Mouse (Mus musculus) hindbrain, embryonic 15.5 days (tissue): Measurements from ENCODE around the gene Gm10320. TPM values are rescaled to one million over a fixed set of nuclear protein-coding genes. Genes with fewer than 3 reads are reported as not detected.

Source experiments
- ATAC-seq: fragments of 200-750 bp; cut with Nextera tagmentation; 2 replicates; pipeline ENCODE4 v1.8.0; 2017; ENCODE audit warnings: low read depth, moderate number of reproducible peaks, moderate TSS enrichment; ENCODE audit not compliant: low FRiP score
- H3K27ac ChIP-seq: fragments of 300-500 bp; sonication (generic); replicated peaks from 2 replicates; pipeline ENCODE4 v1.5.1; 2015; ENCODE audit warnings: mild to moderate bottlenecking, inconsistent platforms
- H3K27me3 ChIP-seq: fragments of 300-500 bp; sonication (generic); 2 replicates; pipeline ENCODE4 v1.6.1; 2015; ENCODE audit warnings: control low read depth, inconsistent platforms
- H3K36me3 ChIP-seq: fragments of 300-500 bp; sonication (generic); 2 replicates; pipeline ENCODE4 v1.6.1; 2015; ENCODE audit warnings: control low read depth, inconsistent platforms
- H3K4me1 ChIP-seq: fragments of 300-500 bp; sonication (generic); replicated peaks from 2 replicates; pipeline ENCODE4 v1.6.1; 2015; ENCODE audit warnings: control low read depth, inconsistent platforms
- H3K4me2 ChIP-seq: fragments of 300-500 bp; sonication (generic); 2 replicates; pipeline ENCODE4 v1.6.1; 2015; ENCODE audit warnings: moderate library complexity, mild to moderate bottlenecking, inconsistent platforms
- H3K4me3 ChIP-seq: fragments of 300-500 bp; sonication (generic); 2 replicates; pipeline ENCODE4 v1.5.1; 2015; ENCODE audit warnings: mild to moderate bottlenecking, inconsistent platforms
- H3K9ac ChIP-seq: fragments of 300-500 bp; sonication (generic); 2 replicates; pipeline ENCODE4 v1.6.1; 2015; ENCODE audit warnings: inconsistent platforms
- H3K9me3 ChIP-seq: fragments of 300-500 bp; sonication (generic); 2 replicates; pipeline ENCODE4 v1.6.1; 2016; ENCODE audit warnings: control low read depth, inconsistent platforms
- WGBS: fragments of 180-500 bp; shearing (Covaris S2); methylation state at CpG from one replicate; pipeline ENCODE4 v1.1.7; 2015; 5-methylcytosine and 5-hydroxymethylcytosine counted together
- polyA plus RNA-seq: library from polyadenylated mRNA; unstranded; fragments of >200 nt; fragmentation: Nextera tagmentation; extraction: Ambion mirVana; gene quantifications from 2 replicates; pipeline ENCODE4 v1.2.1, GENCODE M21; 2015

Gm10320 gene
- 0.86 and 1.3 TPM in 2 replicates for polyA plus RNA-seq

DNA sequence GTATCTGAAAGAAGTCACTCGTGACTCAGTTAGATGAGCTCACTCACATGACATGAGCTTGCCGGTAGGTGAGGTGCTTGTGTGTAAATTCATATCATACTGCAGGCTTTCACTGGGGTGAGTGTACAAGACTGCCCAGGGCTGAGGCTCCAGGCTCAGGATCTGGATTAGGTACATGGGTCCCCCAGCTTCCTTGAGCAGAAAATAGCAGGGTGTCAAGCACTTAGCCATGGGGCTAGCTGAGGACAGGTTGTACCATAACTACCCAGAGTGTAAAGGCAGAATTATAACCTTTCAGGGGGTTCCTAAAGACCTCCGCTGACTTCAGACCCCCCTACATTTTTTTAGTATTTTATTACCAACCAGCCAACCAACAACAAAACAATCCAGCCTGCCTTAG is at the start of gene Gm10320:
TSS of gene Gm10320 (minus strand) at position 93 of the 400 bp plus-strand sequence.
- Histone ChIP-seq H3K9ac (no peak within 1 kb of the TSS), H3K4me1 (peaks cover 4% of the 10 kb centered on the region; the same call in 1 of the 2 replicates), H3K27me3 (peaks cover 9% of the 10 kb centered on the region; the same call in 1 of the 2 replicates), H3K36me3 (no peaks in the 10 kb centered on the region), H3K9me3 (no peaks in the 10 kb centered on the region), H3K27ac (no peak within 1 kb of the TSS), H3K4me2 (no peak within 1 kb of the TSS), H3K4me3 (no peak within 1 kb of the TSS)
- ATAC-seq, result no peak
- WGBS, result 87% methylated on average over 3 of the region's 3 CpGs

DNA sequence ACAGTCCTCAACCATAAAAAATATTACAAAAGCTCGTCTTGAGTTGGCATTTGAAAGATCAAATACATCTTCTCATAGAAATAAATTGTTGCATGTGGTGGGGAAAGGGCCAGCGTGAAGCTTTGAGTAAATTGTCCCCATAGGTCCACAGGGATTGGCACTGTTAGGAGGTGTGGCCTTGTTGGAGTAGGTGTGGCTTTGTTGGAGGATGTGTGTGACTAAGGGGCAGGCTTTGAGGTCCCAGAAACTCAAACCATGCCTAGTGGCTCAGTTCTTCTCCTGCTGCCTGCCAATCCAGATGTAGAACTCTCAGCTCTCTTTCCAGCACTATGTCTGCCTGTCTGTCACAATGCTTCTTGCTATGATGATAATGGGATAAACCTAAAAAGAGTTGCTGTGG is 49.8 kb upstream of the Gm10320 start:
- no peaks in the 10 kb centered on the region for H3K9me3 ChIP-seq
- H3K27ac ChIP-seq, result no peak overlapping the region
- WGBS, result 85% methylated on average over 2 of the region's 2 CpGs
- H3K9ac ChIP-seq, result no peak overlapping the region
- H3K36me3 ChIP-seq, result no peaks in the 10 kb centered on the region
- H3K4me1 ChIP-seq, result no peaks in the 10 kb centered on the region
- H3K27me3 ChIP-seq, result 0 out of 2 replicates have a peak, but pooled peaks cover 1% of the 10 kb centered on the region
- ATAC-seq, result no peak
- H3K4me2 ChIP-seq, result no peak overlapping the region
- H3K4me3 ChIP-seq, result no peak overlapping the region

DNA sequence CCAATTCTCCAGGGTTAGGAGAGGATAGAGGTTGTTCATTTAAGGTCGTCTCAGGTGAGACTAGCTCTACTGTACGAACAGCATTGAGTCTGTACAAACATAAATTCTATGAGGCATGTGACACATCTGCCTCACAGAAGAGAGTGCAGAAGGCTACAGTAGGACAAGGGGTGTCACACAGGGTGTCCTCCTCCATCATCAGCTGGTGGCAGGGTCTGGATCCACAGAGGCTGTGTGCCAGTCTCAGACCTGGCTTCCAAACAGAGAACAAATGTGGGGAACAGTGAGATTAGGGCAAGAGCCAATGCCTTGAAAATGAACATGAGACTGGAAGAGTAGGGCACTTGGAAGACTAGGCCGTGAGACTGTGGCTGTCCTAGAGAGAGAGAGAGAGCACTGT is 48.4 kb upstream of the Gm10320 start:
- no peaks in the 10 kb centered on the region for H3K4me1 ChIP-seq
- no peak for ATAC-seq
- H3K4me3 ChIP-seq, result no peak overlapping the region
- H3K9me3 ChIP-seq, result no peaks in the 10 kb centered on the region
- no peak overlapping the region for H3K27ac ChIP-seq
- 0 out of 2 replicates have a peak, but pooled peaks cover 5% of the 10 kb centered on the region for H3K27me3 ChIP-seq
- H3K36me3 ChIP-seq, result no peaks in the 10 kb centered on the region
- 95% methylated on average over 3 of the region's 3 CpGs for WGBS
- no peak overlapping the region for H3K9ac ChIP-seq
- H3K4me2 ChIP-seq, result no peak overlapping the region

DNA sequence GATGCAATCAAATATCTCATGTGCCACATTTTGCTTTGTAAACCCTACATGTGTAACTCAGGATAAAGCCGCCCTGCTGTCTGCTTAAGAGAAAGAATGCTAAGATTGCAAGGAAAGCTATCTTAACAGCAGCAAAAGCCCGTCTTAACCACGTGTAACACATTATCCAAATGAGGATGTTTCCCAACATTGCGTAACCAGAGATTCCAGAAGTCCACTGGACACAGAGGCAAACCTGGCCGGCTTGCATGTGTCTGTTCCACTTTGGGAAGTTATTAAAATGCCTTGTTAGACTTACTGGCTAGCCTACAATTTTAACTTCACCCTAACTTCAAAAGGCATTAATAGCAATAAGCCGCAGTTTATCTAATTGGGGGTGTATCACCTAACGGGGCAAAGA is 47.5 kb upstream of the Gm10320 start:
- Histone ChIP-seq H3K9me3 (no peaks in the 10 kb centered on the region), H3K36me3 (no peaks in the 10 kb centered on the region), H3K9ac (no peak overlapping the region), H3K4me3 (no peak overlapping the region), H3K27ac (no peak overlapping the region), H3K27me3 (0 out of 2 replicates have a peak, but pooled peaks cover 5% of the 10 kb centered on the region), H3K4me2 (no peak overlapping the region), H3K4me1 (peaks cover 3% of the 10 kb centered on the region)
- WGBS, result 85% methylated on average over 7 of the region's 7 CpGs
- ATAC-seq, result no peak

GRCm38 (mm10) chr13:98538587-98538986 is 46.8 kb upstream of the Gm10320 start:
- Histone ChIP-seq H3K4me2 (no peak overlapping the region), H3K9ac (no peak overlapping the region), H3K36me3 (no peaks in the 10 kb centered on the region), H3K9me3 (no peaks in the 10 kb centered on the region), H3K4me1 (peaks cover 10% of the 10 kb centered on the region), H3K27me3 (0 out of 2 replicates have a peak, but pooled peaks cover 5% of the 10 kb centered on the region), H3K27ac (no peak overlapping the region), H3K4me3 (no peak overlapping the region)
- peak; percentile 78 for ATAC-seq
- WGBS, result 52% methylated on average over 5 of the region's 5 CpGs

- WGBS, result 66% methylated on average over 2 of the region's 2 CpGs
Measured at GRCm38 (mm10) chr13:98534913-98535262, 43.1 kb upstream of the Gm10320 start.

GRCm38 (mm10) chr13:98534190-98534912 is 42.5 kb upstream of the Gm10320 start:
- H3K9me3 ChIP-seq, result peaks cover 5% of the 10 kb centered on the region; the same call in 1 of the 2 replicates
- ATAC-seq, result peak; percentile 67; the same call in 1 of the 2 replicates
- H3K36me3 ChIP-seq, result no peaks in the 10 kb centered on the region
- 28% methylated on average over 18 of the region's 18 CpGs for WGBS
- peak overlapping the region; percentile 1; the same call in 1 of the 2 replicates for H3K4me3 ChIP-seq
- H3K4me2 ChIP-seq, result peak overlapping the region; percentile 44
- peaks cover 16% of the 10 kb centered on the region for H3K4me1 ChIP-seq
- no peak overlapping the region for H3K9ac ChIP-seq
- 0 out of 2 replicates have a peak, but pooled peaks cover 8% of the 10 kb centered on the region for H3K27me3 ChIP-seq
- H3K27ac ChIP-seq, result 0 out of 2 replicates have a peak overlapping the region, but pooled peaks have one; percentile 0

More at GRCm38 (mm10) chr13:98534913-98535262, 43.1 kb upstream of the Gm10320 start:
- Histone ChIP-seq H3K9ac (no peak overlapping the region), H3K4me2 (peak overlapping the region; percentile 44; the same call in 1 of the 2 replicates), H3K36me3 (no peaks in the 10 kb centered on the region), H3K27me3 (0 out of 2 replicates have a peak, but pooled peaks cover 8% of the 10 kb centered on the region), H3K9me3 (peaks cover 5% of the 10 kb centered on the region; the same call in 1 of the 2 replicates), H3K4me1 (peaks cover 16% of the 10 kb centered on the region), H3K4me3 (no peak overlapping the region), H3K27ac (0 out of 2 replicates have a peak overlapping the region, but pooled peaks have one; percentile 0)
- no peak for ATAC-seq

GRCm38 (mm10) chr13:98533415-98533814 is 41.6 kb upstream of the Gm10320 start:
- H3K9me3 ChIP-seq, result peaks cover 5% of the 10 kb centered on the region; the same call in 1 of the 2 replicates
- WGBS, result 23% methylated on average over 9 of the region's 9 CpGs
- H3K4me3 ChIP-seq, result no peak overlapping the region
- 0 out of 2 replicates have a peak, but pooled peaks have one; percentile 30 for ATAC-seq
- no peak overlapping the region for H3K9ac ChIP-seq
- 0 out of 2 replicates have a peak, but pooled peaks cover 8% of the 10 kb centered on the region for H3K27me3 ChIP-seq
- H3K4me1 ChIP-seq, result peaks cover 16% of the 10 kb centered on the region
- peak overlapping the region; percentile 44; the same call in 1 of the 2 replicates for H3K4me2 ChIP-seq
- H3K36me3 ChIP-seq, result no peaks in the 10 kb centered on the region
- no peak overlapping the region for H3K27ac ChIP-seq

GRCm38 (mm10) chr13:98532699-98533375 is 41.0 kb upstream of the Gm10320 start:
- Histone ChIP-seq H3K9ac (no peak overlapping the region), H3K27me3 (0 out of 2 replicates have a peak, but pooled peaks cover 8% of the 10 kb centered on the region), H3K36me3 (no peaks in the 10 kb centered on the region), H3K27ac (no peak overlapping the region), H3K4me2 (no peak overlapping the region), H3K4me1 (peaks cover 16% of the 10 kb centered on the region), H3K9me3 (peaks cover 5% of the 10 kb centered on the region; the same call in 1 of the 2 replicates), H3K4me3 (no peak overlapping the region)
- 53% methylated on average over 12 of the region's 12 CpGs for WGBS
- ATAC-seq, result no peak

- Histone ChIP-seq H3K4me2 (no peak overlapping the region), H3K4me1 (peaks cover 16% of the 10 kb centered on the region), H3K9ac (no peak overlapping the region), H3K9me3 (peaks cover 5% of the 10 kb centered on the region; the same call in 1 of the 2 replicates), H3K36me3 (no peaks in the 10 kb centered on the region), H3K27me3 (0 out of 2 replicates have a peak, but pooled peaks cover 8% of the 10 kb centered on the region), H3K4me3 (no peak overlapping the region), H3K27ac (no peak overlapping the region)
- 88% methylated on average over 9 of the region's 9 CpGs for WGBS
- ATAC-seq, result no peak
Measured at GRCm38 (mm10) chr13:98531976-98532375, 40.2 kb upstream of the Gm10320 start.

- H3K4me2 ChIP-seq, result no peak overlapping the region
- H3K9me3 ChIP-seq, result peaks cover 5% of the 10 kb centered on the region; the same call in 1 of the 2 replicates
- 31% methylated on average over 3 of the region's 3 CpGs for WGBS
- no peak for ATAC-seq
- H3K4me1 ChIP-seq, result peaks cover 16% of the 10 kb centered on the region
- H3K4me3 ChIP-seq, result no peak overlapping the region
- H3K36me3 ChIP-seq, result no peaks in the 10 kb centered on the region
- H3K9ac ChIP-seq, result no peak overlapping the region
- H3K27ac ChIP-seq, result no peak overlapping the region
- 0 out of 2 replicates have a peak, but pooled peaks cover 8% of the 10 kb centered on the region for H3K27me3 ChIP-seq
Measured at GRCm38 (mm10) chr13:98531306-98531705, 39.5 kb upstream of the Gm10320 start.
